ENCODE assay signal across 8 mouse cellular contexts in the genomic region with DNA sequence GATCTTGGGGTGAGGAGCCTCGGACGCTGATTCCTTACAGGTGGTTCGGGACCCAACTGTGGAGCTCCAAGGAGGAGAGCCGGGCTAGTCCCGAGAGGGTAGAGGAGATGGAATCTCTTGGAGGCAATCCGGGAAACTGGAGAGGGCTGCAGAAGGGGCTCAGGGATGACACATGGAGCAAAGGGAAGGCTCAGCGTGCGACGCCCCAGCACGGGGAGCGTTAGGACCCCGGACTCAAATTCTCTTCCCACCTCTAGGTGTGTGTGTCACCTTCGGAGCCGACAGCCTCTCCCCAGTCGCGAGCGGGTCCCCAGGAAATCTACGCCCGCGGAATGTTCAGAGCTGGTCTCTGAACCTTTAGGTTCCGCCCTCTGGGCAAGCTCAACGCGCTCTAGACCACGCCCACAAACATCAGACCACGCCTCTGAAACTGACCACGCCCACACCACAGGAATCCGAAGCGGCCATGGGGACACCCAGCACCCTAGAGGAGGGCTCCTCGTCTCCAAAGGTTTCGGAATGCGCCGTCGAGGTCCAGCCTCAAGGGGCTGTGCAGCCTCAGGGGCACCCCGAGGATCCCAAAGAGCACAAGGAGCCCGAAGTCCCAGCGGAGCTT. TPM values are rescaled to one million over a fixed set of nuclear protein-coding genes. Genes with fewer than 3 reads are reported as not detected.
A peak's percentile ranks its signal among the peaks of the same experiment; 100 is the strongest.
DNase-seq lines count a peak whose midpoint lies in the region; ATAC-seq and TF ChIP-seq lines count a peak whose summit lies in the region.

No protein-coding gene starts in this region.

- under 1% methylated on average over 36 of the region's 36 CpGs for WGBS in hindbrain, embryonic 13.5 days
- WGBS in limb, embryonic 12.5 days: under 1% methylated on average over 36 of the region's 36 CpGs
- under 1% methylated on average over 36 of the region's 36 CpGs for WGBS in midbrain, embryonic 12.5 days

- DNase-seq in brain, embryonic 14.5 days (ENCODE audit: low read depth): peak; percentile 52
- DNase-seq in forelimb bud, embryonic 11.5 days (ENCODE audit: low read depth, low spot score): peak; percentile 69
- peak; percentile 95 to 99 for DNase-seq in spleen, adult 18-20 months
- no peak for DNase-seq in left cerebral cortex, postnatal 36 days (ENCODE audit: low spot score in 2 of 2)

- H3K36me3 ChIP-seq in ES-Bruce4 (ENCODE audit: control insufficient read depth, insufficient read depth, low read length, poor library complexity, severe bottlenecking): no peaks in the 10 kb centered on the region
- H3K36me3 ChIP-seq in hindbrain, embryonic 13.5 days: no peaks in the 10 kb centered on the region; the same call in 1 of the 2 replicates
- peaks cover 25% of the 10 kb centered on the region; the same call in 1 of the 2 replicates for H3K36me3 ChIP-seq in limb, embryonic 12.5 days
- no peaks in the 10 kb centered on the region for H3K36me3 ChIP-seq in midbrain, embryonic 12.5 days

- no peak for TF ChIP-seq CTCF in ES-Bruce4 (IDR thresholded peaks at IDR 0.05; ENCODE audit: low read depth, low read length)
- no peak for TF ChIP-seq CTCF in brain, embryonic 14.5 days (IDR thresholded peaks at IDR 0.05; ENCODE audit: borderline replicate concordance, extremely low read depth, insufficient read depth, insufficient read length)

- peak overlapping the region; percentile 32 for H3K9ac ChIP-seq in ES-Bruce4 (ENCODE audit: low read depth, poor library complexity, severe bottlenecking)
- 0 out of 2 replicates have a peak overlapping the region, but pooled peaks have one; percentile 43 for H3K9ac ChIP-seq in hindbrain, embryonic 13.5 days
- 0 out of 2 replicates have a peak overlapping the region, but pooled peaks have one; percentile 18 for H3K9ac ChIP-seq in limb, embryonic 12.5 days (replicated peaks)
- H3K9ac ChIP-seq in midbrain, embryonic 12.5 days (replicated peaks): 0 out of 2 replicates have a peak overlapping the region, but pooled peaks have one; percentile 31

- H3K27ac ChIP-seq in ES-Bruce4 (ENCODE audit: insufficient read depth, low read length): no peak overlapping the region
- no peak overlapping the region for H3K27ac ChIP-seq in hindbrain, embryonic 13.5 days
- no peak overlapping the region for H3K27ac ChIP-seq in limb, embryonic 12.5 days
- no peak overlapping the region for H3K27ac ChIP-seq in midbrain, embryonic 12.5 days (replicated peaks)

- TF ChIP-seq EP300 in ES-Bruce4 (IDR thresholded peaks at IDR 0.05; ENCODE audit: insufficient read depth, low read depth, low read length): no peak

- peak overlapping the region; percentile 73 for H3K4me3 ChIP-seq in ES-Bruce4 (ENCODE audit: low read depth, low read length)
- H3K4me3 ChIP-seq in hindbrain, embryonic 13.5 days: peak overlapping the region; percentile 29
- peak overlapping the region; percentile 38 for H3K4me3 ChIP-seq in limb, embryonic 12.5 days (replicated peaks)
- peak overlapping the region; percentile 38 for H3K4me3 ChIP-seq in midbrain, embryonic 12.5 days

- intact Hi-C loops in left cerebral cortex, postnatal 36 days (cut with DNase I): no loop called here

- no peaks in the 10 kb centered on the region for H3K27me3 ChIP-seq in ES-Bruce4 (ENCODE audit: control insufficient read depth, insufficient read depth, low read length, poor library complexity, severe bottlenecking)
- peaks cover 63% of the 10 kb centered on the region for H3K27me3 ChIP-seq in hindbrain, embryonic 13.5 days
- peaks cover 63% of the 10 kb centered on the region for H3K27me3 ChIP-seq in limb, embryonic 12.5 days
- peaks cover 55% of the 10 kb centered on the region for H3K27me3 ChIP-seq in midbrain, embryonic 12.5 days

- peak; percentile 43 for TF ChIP-seq POLR2A in ES-Bruce4 (IDR thresholded peaks at IDR 0.05; ENCODE audit: insufficient read depth, low read length)
- TF ChIP-seq POLR2A in brain, embryonic 14.5 days (IDR thresholded peaks at IDR 0.05; ENCODE audit: borderline replicate concordance, extremely low read depth, insufficient read depth, insufficient read length, poor library complexity, severe bottlenecking): no peak

- H3K9me3 ChIP-seq in ES-Bruce4 (replicated peaks; ENCODE audit: control insufficient read depth, insufficient read depth, low read length, poor library complexity, severe bottlenecking): no peaks in the 10 kb centered on the region
- no peaks in the 10 kb centered on the region for H3K9me3 ChIP-seq in hindbrain, embryonic 13.5 days
- no peaks in the 10 kb centered on the region for H3K9me3 ChIP-seq in limb, embryonic 12.5 days
- H3K9me3 ChIP-seq in midbrain, embryonic 12.5 days: no peaks in the 10 kb centered on the region

- H3K4me2 ChIP-seq in hindbrain, embryonic 13.5 days: peak overlapping the region; percentile 47
- H3K4me2 ChIP-seq in limb, embryonic 12.5 days: peak overlapping the region; percentile 58
- peak overlapping the region; percentile 51 for H3K4me2 ChIP-seq in midbrain, embryonic 12.5 days (replicated peaks)

- ATAC-seq in hindbrain, embryonic 13.5 days (ENCODE audit: low FRiP score): peak; percentile 36; the same call in 1 of the 2 replicates
- peak; percentile 38; the same call in 1 of the 2 replicates for ATAC-seq in limb, embryonic 12.5 days (ENCODE audit: insufficient number of reproducible peaks, insufficient read depth, low FRiP score, low TSS enrichment, low read depth)
- ATAC-seq in midbrain, embryonic 12.5 days (ENCODE audit: low FRiP score, low read depth): peak; percentile 53

- H3K4me1 ChIP-seq in ES-Bruce4 (ENCODE audit: control insufficient read depth, insufficient read depth, low read length): peaks cover 2% of the 10 kb centered on the region
- peaks cover 27% of the 10 kb centered on the region for H3K4me1 ChIP-seq in hindbrain, embryonic 13.5 days (replicated peaks)
- peaks cover 24% of the 10 kb centered on the region for H3K4me1 ChIP-seq in limb, embryonic 12.5 days (replicated peaks)
- peaks cover 21% of the 10 kb centered on the region for H3K4me1 ChIP-seq in midbrain, embryonic 12.5 days

RNA-seq across cellular contexts. Expression of a gene that starts 0.4 kb away (rescaled TPM):
- polyA plus RNA-seq in ES-Bruce4 (2011; ENCODE audit: insufficient read depth, insufficient read length, low read depth, missing spikeins): 5.6 and 7.1 TPM in 2 replicates
- 0.30 and 0.59 TPM in 2 replicates for polyA plus RNA-seq in brain, embryonic 14.5 days (2012; rRNA removed)
- polyA plus RNA-seq in hindbrain, embryonic 13.5 days (2015; fragmentation: Nextera tagmentation; extraction: Ambion mirVana): not detected in 2 replicates
- 0.18 and 0.20 TPM in 2 replicates for polyA plus RNA-seq in limb, embryonic 12.5 days (2016; fragmentation: Nextera tagmentation; extraction: Ambion mirVana)
- polyA plus RNA-seq in midbrain, embryonic 12.5 days (2016; fragmentation: Nextera tagmentation; extraction: Ambion mirVana): not detected in 2 replicates
- total RNA-seq in left cerebral cortex, postnatal 36 days (2021): under 1 TPM; 0.22 to 0.48 TPM

RNA-seq across cellular contexts. Expression of a gene that starts 23.5 kb away (rescaled TPM):
- 0.88 and 1.4 TPM in 2 replicates for polyA plus RNA-seq in ES-Bruce4 (2011; ENCODE audit: insufficient read depth, insufficient read length, low read depth, missing spikeins)
- polyA plus RNA-seq in brain, embryonic 14.5 days (2012; rRNA removed): 4.8 and 9.6 TPM in 2 replicates
- 9.1 and 9.4 TPM in 2 replicates for polyA plus RNA-seq in hindbrain, embryonic 13.5 days (2015; fragmentation: Nextera tagmentation; extraction: Ambion mirVana)
- polyA plus RNA-seq in limb, embryonic 12.5 days (2016; fragmentation: Nextera tagmentation; extraction: Ambion mirVana): 3.6 and 4.0 TPM in 2 replicates
- 3.1 and 3.7 TPM in 2 replicates for polyA plus RNA-seq in midbrain, embryonic 12.5 days (2016; fragmentation: Nextera tagmentation; extraction: Ambion mirVana)
- total RNA-seq in left cerebral cortex, postnatal 36 days (2021): 1 to 10 TPM; 6.6 to 6.8 TPM

RNA-seq across cellular contexts. Expression of a gene that starts 23.6 kb away (rescaled TPM):
- polyA plus RNA-seq in ES-Bruce4 (2011; ENCODE audit: insufficient read depth, insufficient read length, low read depth, missing spikeins): 13.4 and 15.5 TPM in 2 replicates
- 14.4 and 18.8 TPM in 2 replicates for polyA plus RNA-seq in brain, embryonic 14.5 days (2012; rRNA removed)
- polyA plus RNA-seq in hindbrain, embryonic 13.5 days (2015; fragmentation: Nextera tagmentation; extraction: Ambion mirVana): 15.1 and 18.7 TPM in 2 replicates
- 25.1 and 25.6 TPM in 2 replicates for polyA plus RNA-seq in limb, embryonic 12.5 days (2016; fragmentation: Nextera tagmentation; extraction: Ambion mirVana)
- 13.7 and 14.8 TPM in 2 replicates for polyA plus RNA-seq in midbrain, embryonic 12.5 days (2016; fragmentation: Nextera tagmentation; extraction: Ambion mirVana)
- 10 to 100 TPM; 11.8 to 14.3 TPM for total RNA-seq in left cerebral cortex, postnatal 36 days (2021)

RNA-seq across cellular contexts. Expression of a gene that starts 25.4 kb away (rescaled TPM):
- 0.48 and 0.81 TPM in 2 replicates for polyA plus RNA-seq in ES-Bruce4 (2011; ENCODE audit: insufficient read depth, insufficient read length, low read depth, missing spikeins)
- 1.8 and 2.9 TPM in 2 replicates for polyA plus RNA-seq in brain, embryonic 14.5 days (2012; rRNA removed)
- not detected in 2 replicates for polyA plus RNA-seq in hindbrain, embryonic 13.5 days (2015; fragmentation: Nextera tagmentation; extraction: Ambion mirVana)
- polyA plus RNA-seq in limb, embryonic 12.5 days (2016; fragmentation: Nextera tagmentation; extraction: Ambion mirVana): 3.1 and 3.3 TPM in 2 replicates
- 0.68 and 0.73 TPM in 2 replicates for polyA plus RNA-seq in midbrain, embryonic 12.5 days (2016; fragmentation: Nextera tagmentation; extraction: Ambion mirVana)
- 1 to 10 TPM in 1 of 2 experiments, under 1 TPM in 1; 0.32 to 1.3 TPM for total RNA-seq in left cerebral cortex, postnatal 36 days (2021)

Comparison
In these comparisons a context has a peak if more than half of its experiments do, and no peak if none do; other contexts are left out.
1. DNase-seq: peak in brain, embryonic 14.5 days (single experiment), forelimb bud, embryonic 11.5 days (single experiment) and spleen, adult 18-20 months (2 of 2); none in left cerebral cortex, postnatal 36 days (0 of 2).
2. Peak in every context shown above with its lines, with median percentiles within 50 percentile points of each other: H3K4me3 ChIP-seq, H3K9ac ChIP-seq, ATAC-seq and H3K4me2 ChIP-seq.